Mouse (Mus musculus): Measurements from ENCODE around the gene Slx4ip. TPM values are rescaled to one million over a fixed set of nuclear protein-coding genes. Genes with fewer than 3 reads are reported as not detected.

Slx4ip gene
- polyA plus RNA-seq, 1 experiment, result 0.11 TPM

- Histone ChIP-seq H3K4me3 (replicated peaks) (no peak overlapping the region), H3K36me3 (replicated peaks; ENCODE audit: low read length) (no peaks in the 10 kb centered on the region), H3K9me3 (peaks cover 6% of the 10 kb centered on the region), H3K4me1 (no peaks in the 10 kb centered on the region), H3K27me3 (replicated peaks) (no peaks in the 10 kb centered on the region)
- TF ChIP-seq GATA1 (IDR thresholded peaks at IDR 0.05; ENCODE audit: borderline replicate concordance, low read length) (no peak), FLI1 (IDR thresholded peaks at IDR 0.05; ENCODE audit: low read length) (no peak)
These were observed 188.8 kb downstream of the Slx4ip start for GRCm38 (mm10) chr2:137079721-137080320.

- Histone ChIP-seq H3K36me3 (replicated peaks; ENCODE audit: low read length) (no peaks in the 10 kb centered on the region), H3K9me3 (peaks cover 13% of the 10 kb centered on the region)
- TF ChIP-seq GATA1 (IDR thresholded peaks at IDR 0.05; ENCODE audit: borderline replicate concordance, low read length) (no peak), FLI1 (IDR thresholded peaks at IDR 0.05; ENCODE audit: low read length) (no peak)
These were observed 189.4 kb downstream of the Slx4ip start for GRCm38 (mm10) chr2:137080468-137080867.

GRCm38 (mm10) chr2:137081001-137081400 is 190.0 kb downstream of the Slx4ip start:
- no peak overlapping the region for H3K4me3 ChIP-seq (replicated peaks)
- H3K9me3 ChIP-seq, result peaks cover 13% of the 10 kb centered on the region
- no peak for TF ChIP-seq GATA1 (IDR thresholded peaks at IDR 0.05; ENCODE audit: borderline replicate concordance, low read length)
- TF ChIP-seq FLI1 (IDR thresholded peaks at IDR 0.05; ENCODE audit: low read length), result no peak
- H3K36me3 ChIP-seq (replicated peaks; ENCODE audit: low read length), result no peaks in the 10 kb centered on the region
- no peaks in the 10 kb centered on the region for H3K27me3 ChIP-seq (replicated peaks)
- no peaks in the 10 kb centered on the region for H3K4me1 ChIP-seq

More at GRCm38 (mm10) chr2:137080468-137080867, 189.4 kb downstream of the Slx4ip start:
- no peak overlapping the region for H3K4me3 ChIP-seq (replicated peaks)
- no peaks in the 10 kb centered on the region for H3K27me3 ChIP-seq (replicated peaks)
- H3K4me1 ChIP-seq, result no peaks in the 10 kb centered on the region

- no peak for TF ChIP-seq GATA1 (IDR thresholded peaks at IDR 0.05; ENCODE audit: borderline replicate concordance, low read length)
- no peak for TF ChIP-seq FLI1 (IDR thresholded peaks at IDR 0.05; ENCODE audit: low read length)
- H3K4me3 ChIP-seq (replicated peaks), result no peak overlapping the region
- H3K9me3 ChIP-seq, result peaks cover 22% of the 10 kb centered on the region
- no peaks in the 10 kb centered on the region for H3K4me1 ChIP-seq
- no peaks in the 10 kb centered on the region for H3K36me3 ChIP-seq (replicated peaks; ENCODE audit: low read length)
- H3K27me3 ChIP-seq (replicated peaks), result no peaks in the 10 kb centered on the region
These were observed 192.0 kb downstream of the Slx4ip start for GRCm38 (mm10) chr2:137082896-137083620.

GRCm38 (mm10) chr2:137085257-137085656 is 194.2 kb downstream of the Slx4ip start:
- Histone ChIP-seq H3K9me3 (peaks cover 31% of the 10 kb centered on the region), H3K4me3 (replicated peaks) (peak overlapping the region; percentile 4), H3K36me3 (replicated peaks; ENCODE audit: low read length) (no peaks in the 10 kb centered on the region), H3K27me3 (replicated peaks) (no peaks in the 10 kb centered on the region), H3K4me1 (no peaks in the 10 kb centered on the region)
- TF ChIP-seq GATA1 (IDR thresholded peaks at IDR 0.05; ENCODE audit: borderline replicate concordance, low read length) (no peak), FLI1 (IDR thresholded peaks at IDR 0.05; ENCODE audit: low read length) (no peak)

GRCm38 (mm10) chr2:137086621-137087395 is 195.8 kb downstream of the Slx4ip start:
- H3K27me3 ChIP-seq (replicated peaks), result no peaks in the 10 kb centered on the region
- TF ChIP-seq GATA1 (IDR thresholded peaks at IDR 0.05; ENCODE audit: borderline replicate concordance, low read length) (no peak), FLI1 (IDR thresholded peaks at IDR 0.05; ENCODE audit: low read length) (no peak)
- H3K4me3 ChIP-seq (replicated peaks), result no peak overlapping the region
- no peaks in the 10 kb centered on the region for H3K36me3 ChIP-seq (replicated peaks; ENCODE audit: low read length)
- H3K9me3 ChIP-seq, result peaks cover 35% of the 10 kb centered on the region; the same call in 1 of the 2 replicates
- H3K4me1 ChIP-seq, result no peaks in the 10 kb centered on the region

- Histone ChIP-seq H3K4me1 (no peaks in the 10 kb centered on the region), H3K4me3 (replicated peaks) (no peak overlapping the region), H3K27me3 (replicated peaks) (no peaks in the 10 kb centered on the region), H3K9me3 (peaks cover 35% of the 10 kb centered on the region; the same call in 1 of the 2 replicates), H3K36me3 (replicated peaks; ENCODE audit: low read length) (no peaks in the 10 kb centered on the region)
- no peak for TF ChIP-seq FLI1 (IDR thresholded peaks at IDR 0.05; ENCODE audit: low read length)
- TF ChIP-seq GATA1 (IDR thresholded peaks at IDR 0.05; ENCODE audit: borderline replicate concordance, low read length), result no peak
These were observed 196.7 kb downstream of the Slx4ip start for GRCm38 (mm10) chr2:137087705-137088104.

- H3K4me1 ChIP-seq, result no peaks in the 10 kb centered on the region
- TF ChIP-seq FLI1 (IDR thresholded peaks at IDR 0.05; ENCODE audit: low read length) (no peak), GATA1 (IDR thresholded peaks at IDR 0.05; ENCODE audit: borderline replicate concordance, low read length) (no peak)
- H3K9me3 ChIP-seq, result peaks cover 35% of the 10 kb centered on the region; the same call in 1 of the 2 replicates
- H3K4me3 ChIP-seq (replicated peaks), result no peak overlapping the region
- H3K27me3 ChIP-seq (replicated peaks), result peaks cover 3% of the 10 kb centered on the region
- no peaks in the 10 kb centered on the region for H3K36me3 ChIP-seq (replicated peaks; ENCODE audit: low read length)
These were observed 200.9 kb downstream of the Slx4ip start for GRCm38 (mm10) chr2:137091766-137092522.

Data from megakaryocyte, embryonic 14.5 days (primary cell).